Mouse (Mus musculus) forebrain, embryonic 16.5 days (tissue): ENCODE measurements at regions not wholly inside any gene's neighbourhood (a gene's known extent, or its start where the extent isn't known, plus 50 kb on each side); places are given as distances from the start of the nearest gene placed in this dataset.
"Not testable (repeated sequence)": the region's sequence is repeated elsewhere in the genome, so short reads cannot be mapped to it uniquely, and the experiment has no call there.

Source experiments
- ATAC-seq: fragments of 200-750 bp; cut with Nextera tagmentation; 2 replicates; pipeline ENCODE4 v1.8.0; 2017; ENCODE audit warnings: mild to moderate bottlenecking, moderate library complexity
- H3K27ac ChIP-seq: fragments of 300-500 bp; sonication (generic); 2 replicates; pipeline ENCODE4 v1.5.1; 2014; ENCODE audit warnings: low read length, control low read depth
- H3K27me3 ChIP-seq: fragments of 300-500 bp; sonication (generic); replicated peaks from 2 replicates; pipeline ENCODE4 v1.6.1; 2014; ENCODE audit warnings: low read length; ENCODE audit not compliant: control insufficient read depth, insufficient read depth
- H3K36me3 ChIP-seq: fragments of 300-500 bp; sonication (generic); 2 replicates; pipeline ENCODE4 v1.6.1; 2014; ENCODE audit not compliant: control insufficient read depth, insufficient read depth
- H3K4me1 ChIP-seq: fragments of 300-500 bp; sonication (generic); replicated peaks from 2 replicates; pipeline ENCODE4 v1.6.1; 2014; ENCODE audit warnings: low read length; ENCODE audit not compliant: control insufficient read depth, insufficient read depth
- H3K4me2 ChIP-seq: fragments of 300-500 bp; sonication (generic); 2 replicates; pipeline ENCODE4 v1.6.1; 2014; ENCODE audit warnings: mild to moderate bottlenecking, low read length, control low read depth
- H3K4me3 ChIP-seq: fragments of 300-500 bp; sonication (generic); replicated peaks from 2 replicates; pipeline ENCODE4 v1.5.1; 2014; ENCODE audit warnings: mild to moderate bottlenecking, low read length, control low read depth
- H3K9ac ChIP-seq: fragments of 300-500 bp; sonication (generic); replicated peaks from 2 replicates; pipeline ENCODE4 v1.6.1; 2014; ENCODE audit warnings: low read depth, low read length, control low read depth
- H3K9me3 ChIP-seq: fragments of 300-500 bp; sonication (generic); 2 replicates; pipeline ENCODE4 v1.6.1; 2016; ENCODE audit warnings: low read length; ENCODE audit not compliant: control insufficient read depth
- WGBS: fragments of 180-500 bp; shearing (Covaris S2); extraction: QIAGEN DNeasy Blood & Tissue Kit; methylation state at CpG from one replicate; pipeline ENCODE4 v1.1.7; 2014; 5-methylcytosine and 5-hydroxymethylcytosine counted together

DNA sequence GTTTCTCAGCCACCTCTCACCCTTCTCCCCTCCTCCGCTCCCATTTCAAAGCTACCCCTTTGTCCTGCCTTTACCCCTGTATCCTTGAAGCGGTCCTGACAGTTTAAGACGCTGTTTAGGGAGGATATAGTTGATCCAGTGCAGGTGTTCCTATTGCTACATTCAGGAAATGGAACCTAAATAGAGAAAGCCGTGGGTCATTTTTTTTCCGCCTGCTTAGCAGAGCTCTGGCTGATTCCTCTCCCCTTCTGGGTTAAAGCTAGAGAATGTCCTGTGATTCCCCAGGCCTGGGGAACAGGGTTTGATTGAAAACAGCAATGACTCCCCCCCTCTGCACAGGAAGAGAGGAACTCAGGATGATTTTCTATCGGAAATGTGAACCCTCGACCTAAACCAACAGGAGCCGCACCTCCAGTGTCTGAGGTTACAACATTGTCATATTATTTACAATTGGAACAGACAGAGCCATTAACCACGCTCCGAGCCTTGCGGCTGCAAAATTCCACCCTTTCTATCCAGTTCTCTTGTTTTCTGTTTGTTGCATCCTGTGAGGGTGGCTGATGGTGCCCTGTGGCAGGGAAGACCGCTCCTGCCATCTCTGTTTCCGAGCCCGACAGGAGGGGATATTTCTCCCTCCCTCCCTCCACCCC lies 127.5 kb downstream of the Gm11077 start:
- ATAC-seq: peak; percentile 63
- no peak overlapping the region; the same call in 1 of the 2 replicates for H3K9ac ChIP-seq
- H3K4me3 ChIP-seq: peak overlapping the region; percentile 27
- H3K27ac ChIP-seq: no peak overlapping the region
- H3K4me2 ChIP-seq: peak overlapping the region; percentile 55
- H3K27me3 ChIP-seq: no peaks in the 10 kb centered on the region
- no peaks in the 10 kb centered on the region for H3K36me3 ChIP-seq
- H3K9me3 ChIP-seq: no peaks in the 10 kb centered on the region
- WGBS: 22% methylated on average over 14 of the region's 14 CpGs
- peaks cover 14% of the 10 kb centered on the region for H3K4me1 ChIP-seq

GRCm38 (mm10) chr6:140857118-140857746 lies 128.1 kb downstream of the Gm11077 start:
- no peak overlapping the region for H3K27ac ChIP-seq
- 16% methylated on average over 18 of the region's 18 CpGs for WGBS
- H3K27me3 ChIP-seq: no peaks in the 10 kb centered on the region
- H3K4me3 ChIP-seq: peak overlapping the region; percentile 27
- ATAC-seq: peak; percentile 63
- no peaks in the 10 kb centered on the region for H3K9me3 ChIP-seq
- peaks cover 14% of the 10 kb centered on the region for H3K4me1 ChIP-seq
- no peak overlapping the region; the same call in 1 of the 2 replicates for H3K9ac ChIP-seq
- H3K36me3 ChIP-seq: no peaks in the 10 kb centered on the region
- H3K4me2 ChIP-seq: peak overlapping the region; percentile 55

GRCm38 (mm10) chr6:140869523-140869922 lies 140.4 kb downstream of the Gm11077 start:
- H3K27ac ChIP-seq, H3K9ac ChIP-seq, H3K27me3 ChIP-seq, H3K4me3 ChIP-seq, ATAC-seq, H3K9me3 ChIP-seq, H3K4me2 ChIP-seq, H3K4me1 ChIP-seq, H3K36me3 ChIP-seq: not testable (repeated sequence)
- 96% methylated on average over 8 of the region's 16 CpGs for WGBS

GRCm38 (mm10) chr6:140874831-140875230 lies 145.7 kb downstream of the Gm11077 start:
- no peak overlapping the region for H3K4me3 ChIP-seq
- H3K4me1 ChIP-seq: no peaks in the 10 kb centered on the region
- H3K36me3 ChIP-seq: no peaks in the 10 kb centered on the region
- no peak overlapping the region for H3K27ac ChIP-seq
- H3K4me2 ChIP-seq: no peak overlapping the region
- 65% methylated on average over 3 of the region's 3 CpGs for WGBS
- no peaks in the 10 kb centered on the region for H3K9me3 ChIP-seq
- ATAC-seq: no peak
- H3K27me3 ChIP-seq: no peaks in the 10 kb centered on the region
- no peak overlapping the region for H3K9ac ChIP-seq

DNA sequence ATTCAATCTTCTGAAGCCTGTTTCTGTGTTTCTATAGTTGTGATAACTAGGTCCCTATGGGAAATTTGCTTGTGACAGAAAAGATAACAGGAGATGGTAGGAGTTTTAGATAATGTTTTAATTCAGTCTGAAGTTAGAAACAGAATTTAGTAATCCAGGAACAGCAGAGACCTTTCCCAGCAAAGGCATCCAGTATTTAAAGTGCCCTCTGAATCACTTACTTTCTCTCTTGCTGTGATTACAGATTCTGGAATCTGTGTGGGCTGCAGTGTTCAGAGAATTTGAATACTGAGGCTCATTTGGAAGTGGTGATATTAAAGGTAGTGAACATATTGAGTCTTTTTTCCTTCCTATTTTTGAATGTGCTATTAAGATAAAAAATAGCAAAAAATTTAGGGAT lies 154.6 kb downstream of the Gm11077 start:
- no peak for ATAC-seq
- Histone ChIP-seq H3K36me3 (no peaks in the 10 kb centered on the region), H3K4me1 (no peaks in the 10 kb centered on the region), H3K27ac (no peak overlapping the region), H3K9me3 (no peaks in the 10 kb centered on the region), H3K4me2 (no peak overlapping the region), H3K27me3 (no peaks in the 10 kb centered on the region), H3K9ac (no peak overlapping the region), H3K4me3 (no peak overlapping the region)

GRCm38 (mm10) chr6:140888610-140889009 lies 159.5 kb downstream of the Gm11077 start:
- Histone ChIP-seq H3K27ac (no peak overlapping the region), H3K36me3 (no peaks in the 10 kb centered on the region), H3K4me3 (no peak overlapping the region), H3K27me3 (no peaks in the 10 kb centered on the region), H3K9me3 (no peaks in the 10 kb centered on the region), H3K9ac (no peak overlapping the region), H3K4me2 (no peak overlapping the region), H3K4me1 (no peaks in the 10 kb centered on the region)
- 53% methylated on average over 11 of the region's 11 CpGs for WGBS
- no peak for ATAC-seq

DNA sequence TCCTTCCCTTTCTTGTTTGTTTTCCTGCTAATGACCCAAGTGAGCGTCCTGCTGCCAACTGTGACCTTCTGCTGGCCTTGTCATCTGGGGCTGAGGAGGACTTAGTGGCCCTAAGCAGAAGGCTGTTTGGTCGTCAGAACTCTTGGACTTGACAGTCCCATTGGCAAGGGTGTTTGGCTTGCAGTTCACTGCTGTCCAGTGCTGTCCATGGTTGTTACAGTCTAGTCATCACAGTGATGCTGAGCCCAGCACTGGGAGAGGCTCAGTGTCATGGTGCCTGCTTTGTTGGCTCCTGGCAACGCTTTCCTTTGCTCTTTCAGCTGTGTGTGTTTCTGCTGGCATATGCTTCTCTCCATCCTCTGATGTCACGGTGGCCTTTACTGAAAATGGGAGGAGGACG lies 161.0 kb downstream of the Gm11077 start:
- no peak overlapping the region for H3K27ac ChIP-seq
- H3K4me3 ChIP-seq: no peak overlapping the region
- no peaks in the 10 kb centered on the region for H3K27me3 ChIP-seq
- 70% methylated on average over 5 of the region's 5 CpGs for WGBS
- no peak overlapping the region for H3K4me2 ChIP-seq
- H3K4me1 ChIP-seq: 0 out of 2 replicates have a peak, but pooled peaks cover 2% of the 10 kb centered on the region
- ATAC-seq: no peak
- H3K9ac ChIP-seq: no peak overlapping the region
- H3K9me3 ChIP-seq: no peaks in the 10 kb centered on the region
- no peaks in the 10 kb centered on the region for H3K36me3 ChIP-seq

DNA sequence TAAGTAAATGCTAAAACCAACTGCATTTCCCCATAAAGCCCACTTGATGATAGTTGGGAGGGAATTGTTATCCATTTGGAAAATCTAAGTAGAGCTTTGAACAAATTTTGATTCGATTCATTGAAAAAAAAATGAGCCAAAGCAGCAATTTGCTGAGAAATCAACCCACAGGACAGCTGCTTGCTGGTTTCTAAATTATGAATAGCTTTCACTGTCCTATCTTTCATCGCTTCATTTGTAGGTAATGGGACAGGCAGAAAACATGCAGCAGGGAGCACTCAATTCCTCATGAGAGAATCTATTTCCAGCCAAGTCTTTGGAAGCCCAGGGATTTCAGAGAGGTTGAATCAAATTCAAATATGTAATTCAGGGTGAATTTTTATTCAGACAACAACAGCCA lies 161.5 kb downstream of the Gm11077 start:
- no peak overlapping the region for H3K9ac ChIP-seq
- H3K36me3 ChIP-seq: no peaks in the 10 kb centered on the region
- H3K27ac ChIP-seq: no peak overlapping the region
- ATAC-seq: no peak
- no peak overlapping the region for H3K4me3 ChIP-seq
- H3K27me3 ChIP-seq: no peaks in the 10 kb centered on the region
- H3K4me1 ChIP-seq: 0 out of 2 replicates have a peak, but pooled peaks cover 2% of the 10 kb centered on the region
- H3K9me3 ChIP-seq: no peaks in the 10 kb centered on the region
- H3K4me2 ChIP-seq: no peak overlapping the region
- 71% methylated on average over 2 of the region's 2 CpGs for WGBS

GRCm38 (mm10) chr6:140894467-140894866 lies 165.4 kb downstream of the Gm11077 start:
- Histone ChIP-seq H3K9ac (no peak overlapping the region), H3K4me3 (no peak overlapping the region), H3K36me3 (no peaks in the 10 kb centered on the region), H3K9me3 (no peaks in the 10 kb centered on the region), H3K4me1 (peaks cover 2% of the 10 kb centered on the region; the same call in 1 of the 2 replicates), H3K27ac (no peak overlapping the region), H3K27me3 (no peaks in the 10 kb centered on the region), H3K4me2 (no peak overlapping the region)
- 55% methylated on average over 11 of the region's 11 CpGs for WGBS
- ATAC-seq: no peak
